Mouse (Mus musculus) CD8-positive naive resting alpha-beta T cell, adult 2 months (primary cell): ENCODE results near the gene Slc45a3.

Experiments used
- DNase-seq, 2 experiments: peaks; one replicate each; pipeline ENCODE4 v3.0.0; 2022; ENCODE audit warnings: low read depth in 2 of 2, low spot score in 2 of 2

Slc45a3 gene

DNA sequence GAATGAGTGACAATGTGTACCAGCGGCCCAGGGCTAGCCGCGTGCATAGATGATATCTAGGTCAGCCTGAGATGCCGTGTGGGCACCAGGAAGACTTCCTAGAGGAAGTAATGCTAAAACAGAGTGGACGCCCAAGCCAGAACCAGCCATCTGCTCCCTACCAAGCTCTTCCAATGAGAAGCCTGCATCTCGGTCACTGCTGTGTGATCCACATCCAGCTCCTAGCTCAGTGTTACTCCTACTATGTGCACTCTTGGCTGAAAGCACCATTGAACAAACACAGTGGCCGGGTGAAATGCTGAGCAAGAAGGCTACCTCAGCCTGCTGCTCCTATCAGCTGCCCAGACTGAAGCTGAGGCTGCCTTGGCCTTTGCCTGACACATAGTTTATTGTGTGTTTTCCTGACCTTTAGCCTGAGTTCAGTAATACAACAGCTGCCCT, 29.8 kb downstream of the Slc45a3 start:
- no peak for DNase-seq

GRCm38 (mm10) chr1:131993169-131994040, 30.6 kb downstream of the Slc45a3 start:
- DNase-seq: no peak

GRCm38 (mm10) chr1:131995062-131995461, 32.3 kb downstream of the Slc45a3 start:
- DNase-seq: peak; percentile 61 to 78

DNA sequence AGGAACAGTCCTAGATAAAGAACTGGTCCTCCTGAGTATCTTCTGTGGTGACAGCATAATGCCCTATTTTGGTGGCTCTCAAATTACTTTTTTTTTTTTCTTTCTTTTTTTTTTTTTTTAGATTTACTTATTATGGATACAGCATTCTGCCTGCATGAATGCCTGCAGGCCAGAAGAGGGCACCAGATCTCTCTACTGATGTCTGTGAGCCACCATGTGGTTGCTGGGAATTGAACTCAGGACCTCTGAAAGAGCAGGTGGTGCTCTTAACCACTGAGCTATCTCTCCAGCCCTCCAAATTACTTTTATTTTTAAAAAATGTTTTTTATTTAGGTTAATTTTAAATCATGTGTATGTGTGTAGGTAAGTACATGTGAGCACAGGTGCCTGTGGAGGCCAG, 37.7 kb downstream of the Slc45a3 start:
- DNase-seq: no peak

- no peak for DNase-seq
These were observed 39.1 kb downstream of the Slc45a3 start for GRCm38 (mm10) chr1:132001880-132002330.

DNA sequence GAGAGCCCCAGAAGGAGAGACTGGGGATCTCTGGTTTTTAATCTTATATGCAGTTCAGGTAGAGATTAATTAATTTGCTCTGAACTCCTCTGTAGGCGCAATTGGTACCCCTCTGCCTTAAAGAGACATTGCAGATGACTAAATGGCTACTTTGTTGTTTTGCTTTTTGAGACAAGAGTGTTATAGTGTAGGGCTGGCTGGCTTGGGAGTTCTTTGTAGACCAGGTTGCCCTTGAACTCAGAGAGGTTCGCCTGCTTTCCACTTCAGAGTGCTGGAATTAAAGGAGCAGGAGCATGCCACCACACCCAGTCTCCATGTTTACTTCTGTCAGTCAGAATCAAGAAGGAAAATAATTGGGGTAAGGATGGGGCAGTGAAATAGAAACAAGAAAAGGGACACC, 40.3 kb downstream of the Slc45a3 start:
- no peak for DNase-seq

DNA sequence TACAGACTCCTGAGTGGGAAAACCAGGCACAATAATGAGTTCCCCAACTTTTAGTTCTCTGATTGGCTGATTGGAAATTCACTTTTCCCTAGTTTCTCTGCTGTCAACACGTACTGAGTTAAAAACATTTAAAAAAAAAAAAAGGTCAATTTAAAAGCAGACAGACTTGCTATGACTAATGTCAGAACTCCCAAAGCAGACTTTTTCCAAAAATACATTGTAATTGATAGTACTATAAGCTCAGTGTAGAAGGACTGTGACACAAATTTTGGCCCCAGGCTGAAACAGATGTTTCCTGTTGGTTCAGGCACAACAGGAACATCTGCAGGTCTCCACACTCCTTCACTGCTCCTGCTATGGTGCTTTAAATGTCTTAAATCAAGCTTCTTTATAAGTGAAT, 41.0 kb downstream of the Slc45a3 start:
- DNase-seq: no peak

DNA sequence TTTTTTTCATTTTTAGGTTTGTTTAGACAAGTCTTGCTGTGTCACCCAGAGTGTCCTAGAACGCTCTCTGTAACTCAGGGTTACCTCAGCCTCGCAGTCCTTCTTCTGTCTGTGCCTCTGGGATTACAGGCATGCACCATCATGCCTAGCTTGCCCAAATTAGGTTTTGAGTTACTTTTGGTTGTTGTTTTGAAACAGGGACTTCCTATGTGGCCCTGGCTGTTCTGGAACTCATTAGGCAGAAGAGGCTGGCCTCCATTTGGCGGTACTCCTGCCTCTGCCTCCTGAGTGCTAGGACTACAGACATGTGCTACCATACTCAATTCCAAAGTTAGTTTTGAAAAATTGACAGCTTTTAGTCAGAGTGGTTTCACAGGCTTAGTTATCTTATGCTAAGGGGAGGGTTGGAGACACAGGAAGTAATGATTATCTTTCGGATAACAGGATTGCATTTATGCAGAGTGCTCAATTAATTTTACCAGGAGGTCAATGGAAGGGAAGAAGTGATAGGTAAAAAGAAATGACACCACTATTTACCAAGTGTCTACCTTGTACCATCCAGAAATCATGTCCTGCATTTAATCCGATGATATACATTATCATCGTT, 41.9 kb downstream of the Slc45a3 start:
- DNase-seq: no peak

DNA sequence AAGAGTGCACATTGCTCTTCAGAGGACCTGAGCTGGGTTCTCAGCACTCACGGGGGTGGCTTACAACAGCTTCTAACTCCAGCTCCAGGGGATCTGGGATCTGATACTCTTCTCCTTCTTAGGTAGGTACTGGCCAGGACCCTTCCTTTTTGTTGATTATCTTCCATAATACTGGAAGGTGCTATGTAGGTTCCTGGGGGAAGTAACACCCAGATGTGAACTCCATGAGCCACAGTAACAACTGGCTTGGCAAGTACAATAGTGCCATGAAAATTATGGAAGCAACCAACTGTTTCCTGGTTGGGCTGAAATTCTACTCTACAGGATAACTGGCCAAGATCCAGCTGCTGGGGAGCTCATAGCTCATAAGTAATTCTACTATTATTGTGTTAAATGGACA, 42.7 kb downstream of the Slc45a3 start:
- DNase-seq: no peak

GRCm38 (mm10) chr1:132006046-132006445, 43.3 kb downstream of the Slc45a3 start:
- no peak for DNase-seq

DNA sequence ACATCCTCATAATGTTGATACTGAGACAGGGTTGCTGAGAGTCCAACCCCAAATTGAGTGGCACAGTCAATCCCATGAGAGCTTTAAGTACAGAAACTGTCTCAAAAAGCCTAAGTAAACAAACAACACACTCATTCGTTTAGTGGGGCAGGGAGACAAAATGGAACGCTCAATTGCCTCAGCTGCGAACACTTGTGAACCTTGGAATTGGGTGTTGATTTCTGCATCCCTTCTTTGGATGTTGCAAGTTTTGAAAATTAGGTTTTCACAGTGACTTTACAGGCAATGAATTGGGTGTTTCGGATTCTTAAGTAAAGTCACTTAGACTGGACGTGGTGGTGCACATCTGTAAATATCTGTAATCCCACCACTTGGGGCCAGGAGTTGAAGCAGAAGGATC, 44.0 kb downstream of the Slc45a3 start:
- DNase-seq: no peak

- DNase-seq: peak; percentile 80 to 87
These were observed 44.6 kb downstream of the Slc45a3 start, which contains the start of gene Elk4 for GRCm38 (mm10) chr1:132007282-132007815. Elk4 (plus strand) TSS chr1:132007607.

DNA sequence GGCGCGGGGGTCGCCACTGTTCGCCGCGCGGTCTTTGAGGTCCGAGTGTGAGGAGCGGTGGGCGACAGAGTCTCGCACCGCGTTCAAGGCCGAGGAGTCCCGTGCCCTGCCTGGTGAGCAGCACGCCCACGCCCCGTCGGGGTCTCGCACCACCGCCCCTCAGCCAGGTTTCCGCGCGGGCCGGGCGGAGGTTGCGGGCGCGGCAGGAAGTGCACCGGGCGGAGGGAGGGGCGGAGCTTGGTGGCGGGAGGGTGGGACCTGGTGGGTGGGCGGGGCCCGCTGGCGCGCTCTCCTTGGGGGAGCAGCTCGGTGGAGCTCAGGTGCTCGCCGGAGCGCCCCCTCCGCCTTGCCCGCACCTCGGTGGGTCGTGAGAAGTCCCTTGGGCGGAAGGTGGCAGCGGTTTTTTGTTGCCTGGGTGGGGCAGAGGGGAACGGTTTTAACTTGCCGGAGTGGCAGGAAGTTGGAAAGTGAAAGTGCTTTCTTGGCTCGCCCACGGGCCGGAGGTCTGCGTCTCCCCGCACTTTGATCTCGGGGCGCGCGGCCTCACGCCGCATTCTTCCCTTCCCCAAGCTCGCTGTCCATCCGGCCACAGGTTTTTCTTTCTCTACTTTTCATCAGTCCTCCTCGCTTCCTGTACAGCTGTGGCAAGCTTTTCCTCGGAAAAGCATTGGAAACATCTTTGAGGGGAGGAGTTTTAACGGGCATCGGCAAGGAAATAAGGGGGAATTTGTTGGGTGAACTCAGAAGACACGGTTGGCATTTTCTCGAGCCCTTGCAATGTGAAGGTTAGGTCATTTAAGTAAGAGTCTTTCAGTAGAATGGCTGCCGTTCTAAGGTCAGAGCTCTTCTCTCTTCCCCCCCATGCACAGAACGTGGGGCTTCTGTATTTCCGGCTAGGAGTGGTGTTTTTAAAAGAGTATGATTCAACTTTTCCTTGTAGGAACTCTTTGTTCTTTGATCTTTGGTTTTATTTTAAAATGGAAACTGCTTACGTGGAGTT, 45.4 kb downstream of the Slc45a3 start:
- peak; percentile 89 to 93 for DNase-seq

GRCm38 (mm10) chr1:132008881-132009644, 46.3 kb downstream of the Slc45a3 start:
- no peak for DNase-seq

GRCm38 (mm10) chr1:132010632-132011501, 48.1 kb downstream of the Slc45a3 start:
- peak; percentile 65 to 71 for DNase-seq

DNA sequence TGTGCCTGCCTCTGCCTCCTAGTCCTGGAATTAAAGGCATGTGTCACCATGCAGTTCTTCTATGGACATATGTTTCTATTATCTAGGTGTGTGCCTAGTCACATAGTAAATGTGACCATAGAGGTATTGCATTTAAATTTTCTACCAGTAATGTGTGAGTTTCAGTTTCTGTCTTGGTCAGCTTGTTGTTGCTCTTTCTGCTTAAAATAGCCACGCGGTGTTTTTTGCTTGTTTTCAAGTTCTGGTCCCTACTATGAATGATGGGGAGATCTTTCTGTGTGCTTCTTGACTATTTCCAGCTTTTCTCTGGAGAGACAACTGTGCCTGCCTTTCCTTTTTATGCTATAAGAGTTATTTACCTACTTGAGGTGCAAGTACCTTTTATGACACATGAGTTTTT, 49.0 kb downstream of the Slc45a3 start:
- no peak for DNase-seq

- DNase-seq: no peak
These were observed 50.1 kb downstream of the Slc45a3 start for GRCm38 (mm10) chr1:132012861-132013260.

DNA sequence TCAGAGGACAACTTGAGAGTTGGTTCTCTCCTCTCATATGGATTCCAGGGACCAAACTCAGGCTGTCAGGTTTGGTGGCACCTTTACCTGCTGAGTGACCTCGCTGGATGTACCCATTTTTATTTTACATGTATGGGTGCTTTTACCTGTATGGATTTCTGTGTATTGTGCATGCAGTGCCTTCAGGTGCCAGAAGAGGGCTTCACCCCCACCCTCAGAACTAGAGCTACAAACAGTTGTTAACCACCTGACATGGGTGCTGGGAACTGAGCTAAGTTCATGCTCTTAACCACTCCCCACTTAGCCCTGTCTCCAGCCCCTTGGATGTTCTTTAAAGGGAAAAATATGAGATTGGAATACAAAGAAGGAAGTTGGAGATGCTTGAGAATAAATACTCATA, 52.0 kb downstream of the Slc45a3 start:
- DNase-seq: peak in 1 of 2 experiments; percentile 34

DNA sequence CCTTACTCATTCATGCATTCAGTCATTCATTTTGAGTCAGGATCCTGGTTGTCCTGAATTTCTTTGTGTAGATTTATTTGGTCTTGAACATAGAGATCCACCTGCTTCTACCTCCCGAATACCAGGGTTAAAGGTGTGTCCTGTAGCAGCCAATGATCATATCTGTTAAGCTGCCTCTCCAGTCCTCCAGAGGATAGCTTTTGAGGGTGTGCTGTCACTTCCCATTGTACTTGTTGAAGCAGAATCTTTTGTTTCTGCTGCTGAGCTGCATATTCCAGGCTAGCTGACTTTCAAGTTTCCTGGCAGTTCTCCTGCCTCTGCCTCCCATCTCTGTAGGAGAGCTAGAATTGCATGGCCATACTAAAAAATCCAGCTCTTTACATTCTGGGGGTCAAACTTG, 53.9 kb downstream of the Slc45a3 start:
- DNase-seq: no peak
